Mouse (Mus musculus) frontal cortex, postnatal 10 days (tissue): ENCODE measurements around the gene Mrpl35.

ENCODE experiments used
- DNase-seq, 2 experiments: peaks; one replicate each; pipeline ENCODE4 v3.0.0; 2022; ENCODE audit warnings: low spot score in 2 of 2, mixed read lengths in 1 of 2

Mrpl35 gene

GRCm38 (mm10) chr6:71801011-71801713 is 25.6 kb downstream of the Mrpl35 start:
- no peak for DNase-seq

GRCm38 (mm10) chr6:71799391-71799790 is 27.4 kb downstream of the Mrpl35 start:
- no peak for DNase-seq

- DNase-seq, result no peak
These were observed 35.0 kb downstream of the Mrpl35 start for GRCm38 (mm10) chr6:71791771-71792170.

- no peak for DNase-seq
These were observed 38.4 kb downstream of the Mrpl35 start for GRCm38 (mm10) chr6:71788348-71788747.

GRCm38 (mm10) chr6:71783165-71783564 is 43.6 kb downstream of the Mrpl35 start:
- no peak for DNase-seq

GRCm38 (mm10) chr6:71780431-71780830 is 46.3 kb downstream of the Mrpl35 start:
- no peak for DNase-seq

GRCm38 (mm10) chr6:71779831-71780230 is 46.9 kb downstream of the Mrpl35 start:
- no peak for DNase-seq

GRCm38 (mm10) chr6:71778016-71778415 is 48.8 kb downstream of the Mrpl35 start:
- no peak for DNase-seq

- no peak for DNase-seq
These were observed 54.0 kb downstream of the Mrpl35 start for GRCm38 (mm10) chr6:71772636-71773208.

- DNase-seq, result peak; percentile 28 to 67
These were observed 54.6 kb downstream of the Mrpl35 start for GRCm38 (mm10) chr6:71772156-71772555.

GRCm38 (mm10) chr6:71771282-71771681 is 55.5 kb downstream of the Mrpl35 start:
- DNase-seq, result no peak

- no peak for DNase-seq
These were observed 55.9 kb downstream of the Mrpl35 start for GRCm38 (mm10) chr6:71770856-71771255.

- no peak for DNase-seq
These were observed 56.7 kb downstream of the Mrpl35 start for GRCm38 (mm10) chr6:71769901-71770690.

- no peak for DNase-seq
These were observed 59.0 kb downstream of the Mrpl35 start for GRCm38 (mm10) chr6:71767761-71768160.
